Mouse (Mus musculus) CD4-positive helper T cell, adult 2 months (primary cell): ENCODE results near the gene Itga9.

Experiments used
- DNase-seq: peaks from one replicate; pipeline ENCODE4 v3.0.0-alpha.2; 2012; ENCODE audit warnings: low read depth, missing footprints, low spot score

The Itga9 gene

DNA sequence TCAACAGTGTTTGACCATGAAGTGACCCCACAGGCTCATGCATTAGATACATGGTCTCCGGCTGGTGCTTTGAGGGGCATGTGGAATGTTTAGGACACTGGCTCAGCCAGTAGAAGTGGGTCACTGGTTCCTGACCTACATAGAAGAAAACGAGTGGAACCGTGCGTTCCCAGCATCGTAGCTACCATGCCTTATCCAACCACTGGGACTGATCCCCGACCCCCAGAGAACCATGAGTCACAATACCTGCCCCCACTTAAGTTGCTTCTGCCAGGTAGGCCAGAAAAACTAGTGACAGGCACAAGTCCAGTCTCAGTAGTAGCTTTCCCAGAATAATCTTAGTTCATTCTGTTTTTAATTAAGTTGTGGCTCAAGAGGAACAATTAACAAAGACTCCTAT lies 121.8 kb downstream of the Itga9 start:
- no peak for DNase-seq

DNA sequence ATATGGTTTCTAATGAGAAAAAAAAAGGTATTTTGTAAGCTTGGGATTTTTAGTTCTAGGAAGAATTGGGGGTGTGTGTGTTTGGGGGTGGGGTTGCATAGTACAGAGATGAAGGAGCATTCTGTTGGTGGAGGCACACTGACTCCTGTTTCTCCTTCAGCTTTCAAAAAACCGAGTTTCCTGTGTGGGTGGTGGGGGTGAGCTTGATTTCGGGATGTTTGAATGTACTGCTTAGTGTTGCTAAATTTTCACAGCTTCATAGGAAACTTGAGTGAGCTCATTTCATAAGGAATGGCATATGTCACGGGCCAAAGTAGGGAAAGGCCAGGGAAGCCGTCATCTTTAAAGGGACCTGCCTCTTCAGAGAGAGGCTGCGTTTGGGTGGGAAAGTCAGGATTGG lies 122.5 kb downstream of the Itga9 start:
- DNase-seq, result no peak

DNA sequence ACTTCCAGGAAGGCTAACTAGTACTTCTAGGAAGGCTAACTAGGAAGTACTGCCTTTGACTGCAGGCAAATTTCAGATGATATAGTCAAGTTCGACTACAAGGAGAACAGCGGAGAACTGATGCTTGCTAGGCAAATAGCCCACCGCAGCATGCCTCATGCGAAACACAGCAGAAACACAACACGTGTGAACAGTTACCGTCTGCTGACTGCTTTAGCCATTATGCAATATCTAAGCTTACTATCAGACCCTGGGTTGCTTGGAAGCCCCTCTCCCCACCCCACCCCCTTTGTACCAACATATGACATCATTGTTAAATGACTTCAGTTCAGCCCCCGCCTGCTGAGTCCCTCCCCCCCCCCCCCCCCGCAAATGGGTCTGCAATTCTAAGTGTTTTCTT lies 123.7 kb downstream of the Itga9 start:
- DNase-seq, result no peak

DNA sequence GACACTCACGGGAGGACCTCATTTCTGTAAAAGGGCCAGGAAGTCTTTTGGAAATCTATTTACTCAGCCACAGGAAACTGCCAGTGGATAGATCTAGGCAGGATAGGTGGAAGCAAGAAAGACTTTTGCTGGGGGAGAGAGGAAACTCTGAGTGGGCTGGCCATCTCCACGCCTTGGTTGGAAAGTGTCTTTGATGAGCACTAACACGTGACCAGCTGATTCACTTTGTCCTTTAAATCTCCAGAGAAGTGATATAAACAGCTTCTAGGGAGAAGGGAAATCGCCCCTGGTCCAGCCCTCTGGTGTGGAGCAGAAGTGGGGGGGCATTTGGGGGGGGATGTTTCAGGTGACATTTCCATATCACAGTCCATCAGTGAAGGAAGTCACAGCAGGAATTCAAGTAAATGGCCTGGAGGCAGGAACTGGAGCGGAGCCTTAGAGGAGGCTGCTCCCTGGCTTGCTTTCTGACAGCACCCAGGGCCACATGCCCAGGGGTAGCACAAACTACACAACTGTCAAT lies 124.4 kb downstream of the Itga9 start:
- DNase-seq, result no peak

DNA sequence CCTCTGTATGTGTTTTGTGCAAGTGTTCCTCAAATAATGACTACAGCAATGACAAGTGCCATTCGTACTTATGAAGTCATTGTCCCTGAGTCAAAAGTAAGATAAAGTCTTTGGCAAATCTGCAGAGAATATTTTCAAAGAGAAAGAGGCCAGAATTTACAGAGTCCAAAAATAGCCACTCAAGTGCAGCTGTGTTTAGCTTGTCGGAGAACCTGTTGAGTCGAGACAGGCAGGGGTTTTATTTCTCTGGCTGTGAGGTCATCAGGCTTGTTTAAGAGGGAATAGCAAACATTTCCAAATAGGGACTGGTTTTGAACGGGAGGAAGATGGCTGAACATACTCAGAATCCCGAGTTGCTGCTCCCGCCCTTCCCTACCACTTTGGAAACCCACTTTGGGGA lies 125.2 kb downstream of the Itga9 start:
- DNase-seq, result no peak

DNA sequence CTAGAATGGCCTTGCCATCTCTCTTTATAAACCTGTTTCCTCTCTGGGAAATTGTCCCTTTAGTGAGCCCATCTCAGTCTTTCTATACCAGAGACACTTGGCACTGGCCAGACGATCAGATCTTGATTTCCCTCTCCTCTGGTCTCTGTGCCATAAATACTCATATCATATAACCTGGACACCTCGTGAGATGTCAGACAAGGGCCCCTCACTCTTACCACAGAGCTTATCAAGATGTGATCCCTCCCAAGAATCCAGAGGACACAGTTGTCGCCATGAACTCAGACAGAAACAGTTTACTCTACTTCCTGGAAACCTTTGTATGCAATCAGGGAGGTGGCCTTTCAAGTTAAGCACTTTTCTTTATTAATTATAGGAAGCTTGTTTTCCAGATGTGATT lies 127.1 kb downstream of the Itga9 start:
- no peak for DNase-seq

DNA sequence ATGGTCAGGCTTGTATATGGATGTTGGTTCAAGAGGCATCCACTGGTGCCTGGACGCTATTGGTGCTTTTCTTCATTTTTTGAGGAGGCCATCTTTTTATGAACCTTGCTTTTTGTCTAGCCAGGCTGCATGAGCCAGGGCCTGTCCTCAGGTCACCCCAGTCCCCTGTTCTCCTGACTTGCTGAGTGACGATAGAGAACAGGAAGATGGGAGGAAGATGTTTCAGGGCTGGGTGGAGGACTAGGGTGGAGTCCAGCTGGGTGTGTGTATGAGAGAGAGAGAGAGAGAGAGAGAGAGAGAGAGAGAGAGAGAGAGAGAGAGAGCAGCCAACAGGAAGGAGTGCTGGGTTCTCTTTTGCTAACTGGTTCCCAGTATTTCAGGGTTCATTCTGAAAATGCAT lies 130.6 kb downstream of the Itga9 start:
- no peak for DNase-seq

DNA sequence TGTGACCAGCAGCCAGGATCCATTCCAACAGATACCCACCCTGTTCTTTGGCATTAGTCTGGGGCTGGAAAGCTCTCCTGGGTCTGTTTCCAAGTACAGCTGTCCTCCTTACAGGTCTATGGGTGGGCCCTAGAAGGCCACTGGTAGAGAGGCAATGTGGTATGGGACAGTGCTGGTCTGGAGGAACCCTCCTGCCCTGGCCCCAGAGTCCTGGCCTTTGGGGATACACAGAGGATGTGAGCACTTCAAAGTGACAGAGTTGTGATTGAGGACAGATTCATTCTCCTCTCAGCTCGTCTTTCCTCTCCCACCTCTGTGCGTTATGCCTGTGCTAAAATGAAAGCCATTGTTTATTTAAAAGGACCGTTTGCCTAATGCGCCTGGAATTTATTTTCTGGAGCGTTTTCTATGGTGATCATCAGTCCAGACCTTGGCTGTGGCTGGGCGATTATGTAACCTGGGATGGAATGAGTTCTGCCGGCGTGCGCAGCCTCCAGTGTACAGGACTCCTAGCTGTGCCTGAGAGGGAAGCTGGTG lies 131.2 kb downstream of the Itga9 start:
- DNase-seq, result no peak

DNA sequence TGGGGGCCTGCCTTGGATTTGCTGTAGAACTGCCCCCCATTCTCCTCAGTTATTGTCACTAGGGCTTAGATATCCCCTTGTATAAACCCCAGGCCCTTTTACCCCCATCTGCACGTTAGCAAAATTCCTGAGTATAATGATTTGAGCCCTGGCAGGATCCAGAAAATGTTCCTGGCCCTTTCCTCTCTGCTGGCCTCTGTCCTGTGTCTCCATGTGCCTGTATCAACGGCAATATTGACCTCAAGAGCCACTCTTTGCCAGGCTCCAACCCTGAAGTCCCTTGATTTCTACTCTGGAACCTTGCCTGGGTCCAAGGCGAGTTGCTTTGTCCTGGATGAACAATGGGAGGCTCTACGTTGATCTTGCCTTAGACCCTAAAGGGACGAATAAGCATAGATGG lies 131.8 kb downstream of the Itga9 start:
- no peak for DNase-seq

DNA sequence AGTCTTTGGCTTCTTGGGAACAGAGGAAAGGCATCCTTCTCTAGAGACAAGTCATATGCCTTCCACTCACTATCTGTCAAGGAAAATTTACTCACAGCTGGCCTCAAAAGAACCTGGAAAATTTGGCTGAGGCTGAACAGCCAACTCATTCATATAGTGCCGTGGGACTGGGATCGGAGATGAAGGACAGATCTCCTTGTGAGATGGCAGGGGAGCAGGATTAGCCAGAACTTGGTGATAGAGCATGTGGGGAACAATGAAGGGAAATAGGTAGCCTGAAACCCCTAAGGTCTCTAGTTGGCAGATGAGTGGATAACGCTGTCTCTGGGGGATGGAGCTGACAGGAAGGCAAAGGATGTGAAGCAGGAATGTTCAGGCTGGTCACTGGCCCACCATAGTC lies 132.6 kb downstream of the Itga9 start:
- DNase-seq, result no peak

DNA sequence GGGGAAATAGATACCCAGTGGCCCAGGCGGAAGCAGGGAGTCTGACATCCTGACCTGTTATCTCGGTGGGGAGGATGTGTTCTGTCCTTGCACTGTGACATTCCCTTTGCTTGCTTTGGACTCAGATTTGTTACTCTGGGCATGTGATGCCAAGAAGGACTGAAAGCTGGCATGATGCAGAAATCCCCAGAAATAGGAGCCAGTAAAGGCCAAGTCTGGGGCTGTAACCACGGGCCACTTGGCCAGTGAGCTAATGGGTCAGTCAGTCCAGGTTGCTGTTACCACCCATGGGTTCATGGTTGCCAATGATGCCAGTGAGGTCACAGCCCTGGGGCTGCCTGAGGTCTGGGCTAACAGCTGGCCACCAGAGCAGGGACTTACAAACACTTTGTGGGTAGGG lies 133.2 kb downstream of the Itga9 start:
- DNase-seq, result no peak

DNA sequence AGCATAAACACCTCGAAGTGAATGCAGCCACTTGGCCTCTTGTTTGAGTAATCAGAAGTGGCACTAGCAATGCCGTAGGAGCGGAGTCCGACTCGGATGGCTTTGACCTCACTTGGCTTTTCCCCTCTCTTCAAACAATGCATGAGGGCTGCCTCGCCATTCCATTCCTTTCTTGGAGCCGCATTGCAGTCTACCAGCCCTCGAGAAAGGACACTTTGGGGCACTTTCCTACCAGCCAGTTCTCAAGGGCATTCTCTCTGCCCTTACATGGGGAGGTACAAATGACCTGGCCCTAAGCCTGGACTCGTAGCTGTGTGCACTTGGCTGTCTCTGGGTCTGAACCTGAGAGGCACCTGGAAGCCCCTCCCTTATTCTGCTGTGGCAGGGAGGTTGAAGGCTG lies 134.8 kb downstream of the Itga9 start:
- DNase-seq, result no peak

DNA sequence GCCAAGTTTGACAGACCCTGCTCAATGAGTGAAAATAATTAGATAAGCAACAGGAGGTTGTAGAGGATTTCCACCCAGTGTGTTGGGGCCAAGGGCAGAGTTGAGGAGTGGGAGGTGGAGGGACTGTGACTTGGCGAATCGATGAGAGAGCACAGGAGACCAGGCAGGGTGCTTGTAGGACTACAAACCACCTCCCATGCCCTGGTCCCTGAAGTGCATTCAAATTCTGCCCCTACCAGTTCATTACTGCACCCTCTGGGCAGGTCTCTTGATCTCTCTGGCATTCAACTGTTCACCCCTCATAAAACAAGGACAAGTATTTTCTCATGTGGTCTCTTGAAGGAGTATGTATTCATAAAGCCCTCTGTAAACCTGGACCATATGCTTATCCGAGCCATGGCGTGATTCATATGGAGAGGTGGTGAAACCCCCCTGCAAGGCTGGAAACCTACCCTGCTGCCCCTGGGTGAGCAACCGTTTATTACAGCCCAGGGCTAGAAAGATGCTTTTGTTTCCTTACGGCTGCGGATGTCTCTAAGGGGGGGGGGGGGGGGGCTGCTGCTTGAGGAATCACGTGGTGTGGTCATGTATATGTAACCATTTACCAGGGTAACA lies 143.0 kb downstream of the Itga9 start:
- DNase-seq, result no peak

DNA sequence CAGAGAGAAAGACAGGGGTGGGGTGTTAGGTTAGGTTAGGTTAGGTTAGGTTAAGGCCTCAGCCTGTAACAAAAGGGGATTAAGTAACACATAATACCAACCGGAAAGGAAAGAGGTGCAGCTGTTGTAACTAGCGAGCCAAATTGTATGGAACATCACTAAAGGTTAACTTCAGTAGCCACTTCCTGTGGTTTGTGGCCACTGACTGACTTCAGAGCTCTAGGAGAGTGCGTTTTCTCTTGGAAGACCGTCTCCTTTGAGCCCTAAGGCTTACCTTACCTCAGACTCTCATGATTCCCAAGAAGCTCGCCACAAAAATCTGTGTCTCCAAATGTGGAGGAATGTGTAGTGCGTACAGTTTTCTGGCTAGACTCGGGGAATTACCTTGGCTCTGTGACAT lies 144.3 kb downstream of the Itga9 start:
- peak; percentile 70 for DNase-seq

DNA sequence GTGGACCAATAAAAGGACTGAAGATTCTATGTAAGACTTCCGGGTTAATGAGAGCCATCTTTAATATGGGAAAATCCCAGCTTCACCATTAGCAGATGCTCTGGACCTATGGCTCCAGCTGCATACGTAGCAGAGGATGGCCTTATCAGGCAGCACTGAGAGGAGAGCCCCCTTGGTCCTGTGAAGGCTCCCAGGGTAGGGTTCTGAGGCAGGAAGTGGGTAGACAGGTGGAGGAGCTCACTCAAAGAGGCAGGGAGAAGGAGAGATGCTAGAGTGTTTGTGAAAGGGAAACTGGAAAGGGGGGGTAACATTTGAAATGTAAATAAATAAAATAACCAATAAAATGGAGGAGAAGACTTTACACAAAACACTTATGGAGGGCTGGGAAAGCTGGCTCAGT lies 145.9 kb downstream of the Itga9 start:
- DNase-seq, result peak; percentile 22

DNA sequence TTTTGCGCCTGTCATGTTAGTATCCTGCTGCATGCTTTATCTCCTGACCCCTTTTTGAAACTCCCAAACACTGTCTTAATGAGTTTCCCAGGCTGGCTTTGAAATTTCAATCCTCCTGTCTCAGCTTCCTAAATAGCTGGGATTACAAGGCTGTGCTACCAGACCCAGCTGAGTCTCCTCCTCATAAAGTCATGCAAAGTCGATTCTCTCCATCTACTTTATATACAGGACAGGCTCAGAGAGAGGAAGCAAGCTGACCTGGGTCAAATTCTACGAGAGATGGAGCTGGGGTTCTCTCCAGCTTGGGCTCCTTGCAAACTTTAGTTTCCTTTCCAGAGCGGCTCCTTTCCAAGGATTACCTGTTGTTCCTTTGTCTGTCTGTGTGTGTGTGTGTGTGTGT lies 153.0 kb downstream of the Itga9 start:
- no peak for DNase-seq

DNA sequence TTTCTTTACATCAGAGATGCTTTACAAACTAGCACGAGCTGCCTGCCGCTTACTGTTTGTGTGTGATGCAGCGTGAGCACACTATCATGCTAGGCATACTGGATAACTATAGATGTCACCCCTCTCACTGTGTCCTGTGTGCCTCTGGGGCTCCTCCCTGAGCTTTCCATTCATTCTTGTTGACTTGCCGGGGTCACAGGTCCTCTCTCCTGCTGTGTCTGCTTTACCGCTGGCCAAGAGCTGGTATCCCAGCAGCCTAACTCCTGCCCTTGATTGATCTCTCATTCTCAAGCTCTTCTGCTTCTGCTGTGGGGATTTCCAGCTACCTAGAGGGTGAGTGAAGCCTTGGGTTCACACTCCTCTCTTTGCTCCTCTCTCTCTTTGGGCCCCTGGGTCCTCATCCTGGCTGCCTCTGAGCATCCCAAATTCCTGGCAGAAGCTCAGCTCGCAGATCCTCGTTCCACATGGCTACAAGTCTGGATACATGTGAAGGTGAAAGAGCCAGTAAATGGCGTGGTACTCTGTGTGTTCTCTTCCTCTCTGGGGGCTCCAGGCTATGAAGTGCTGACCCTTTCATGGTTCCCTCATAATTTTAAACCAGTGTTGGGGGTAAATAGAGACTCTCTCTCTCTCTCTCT lies 155.6 kb downstream of the Itga9 start:
- DNase-seq, result no peak

DNA sequence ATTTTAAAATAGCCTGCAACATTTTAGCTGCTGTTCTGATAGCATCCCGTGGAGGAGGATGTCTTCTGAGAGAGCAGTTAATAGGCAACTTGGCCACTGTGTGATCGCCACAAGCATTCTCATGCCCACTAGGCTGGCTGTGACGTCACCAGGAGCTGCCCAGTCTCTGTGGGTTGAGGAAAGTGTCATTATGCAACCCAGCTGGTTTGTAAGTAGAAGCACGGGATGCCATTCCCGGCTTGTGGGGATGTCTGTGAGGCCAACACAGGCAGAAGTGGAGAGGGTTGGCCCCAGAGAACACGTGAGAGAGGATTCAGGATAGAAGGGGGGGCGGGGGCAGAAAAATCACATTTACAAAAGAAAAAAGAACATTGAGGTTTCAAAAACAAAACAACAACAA lies 156.3 kb downstream of the Itga9 start:
- DNase-seq, result no peak

DNA sequence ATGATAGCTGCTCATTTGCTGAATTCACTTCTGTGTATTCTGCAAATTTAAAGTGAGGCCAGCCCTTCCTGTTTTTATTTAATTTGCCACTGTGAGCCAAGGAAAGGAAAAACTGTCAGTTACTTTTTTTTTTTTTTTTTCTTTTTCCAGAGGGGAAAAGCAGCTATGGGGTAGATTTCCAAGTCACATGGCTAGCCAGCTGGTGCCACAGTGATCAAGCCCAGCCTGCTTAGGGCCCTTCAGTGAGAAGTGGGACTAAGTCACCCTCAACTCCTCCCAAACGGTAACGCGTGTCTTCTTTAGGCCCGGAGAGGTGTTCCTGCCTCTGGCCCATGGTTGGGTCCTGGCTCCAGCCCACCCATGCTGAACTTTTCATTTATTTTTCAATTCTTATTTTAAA lies 156.7 kb downstream of the Itga9 start:
- no peak for DNase-seq

DNA sequence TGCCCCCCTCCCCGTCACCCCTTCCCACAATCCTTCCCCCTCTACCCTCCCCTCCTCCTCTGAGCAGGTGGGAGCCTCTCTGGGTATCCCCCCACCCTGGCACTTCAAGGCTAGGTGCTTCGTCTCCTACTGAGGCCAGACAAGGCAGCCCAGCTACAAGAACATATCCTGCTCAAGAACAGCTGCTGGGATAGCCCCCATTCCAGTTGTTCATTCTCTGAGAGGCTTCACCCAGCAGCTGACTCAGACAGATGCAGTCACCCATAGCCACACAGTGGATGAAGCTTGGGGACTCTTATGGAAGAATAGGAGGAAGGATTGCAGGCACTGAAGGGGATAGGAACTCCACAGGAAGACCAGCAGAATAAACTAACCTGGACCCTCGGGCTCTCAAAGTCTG lies 157.2 kb downstream of the Itga9 start:
- no peak for DNase-seq

DNA sequence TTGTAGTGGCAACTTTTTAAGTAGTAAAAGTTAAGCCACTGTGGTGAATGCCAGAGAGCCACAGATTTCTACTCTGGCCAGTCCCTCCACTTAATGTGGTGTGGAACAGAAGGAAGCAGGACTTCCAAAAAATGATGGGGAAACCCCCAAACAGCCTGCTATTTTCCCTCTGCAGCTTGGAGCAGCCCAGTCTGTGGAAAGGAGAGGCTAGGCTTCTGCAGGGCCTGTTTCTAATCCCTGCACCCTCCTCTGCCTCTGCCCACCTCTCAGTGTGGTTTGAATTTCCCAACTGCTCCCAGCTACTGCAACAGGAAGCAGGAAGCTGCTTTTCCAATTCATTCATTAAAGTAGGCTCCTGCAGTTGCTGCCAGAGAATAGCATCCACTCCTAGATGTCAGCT lies 158.6 kb downstream of the Itga9 start:
- no peak for DNase-seq

DNA sequence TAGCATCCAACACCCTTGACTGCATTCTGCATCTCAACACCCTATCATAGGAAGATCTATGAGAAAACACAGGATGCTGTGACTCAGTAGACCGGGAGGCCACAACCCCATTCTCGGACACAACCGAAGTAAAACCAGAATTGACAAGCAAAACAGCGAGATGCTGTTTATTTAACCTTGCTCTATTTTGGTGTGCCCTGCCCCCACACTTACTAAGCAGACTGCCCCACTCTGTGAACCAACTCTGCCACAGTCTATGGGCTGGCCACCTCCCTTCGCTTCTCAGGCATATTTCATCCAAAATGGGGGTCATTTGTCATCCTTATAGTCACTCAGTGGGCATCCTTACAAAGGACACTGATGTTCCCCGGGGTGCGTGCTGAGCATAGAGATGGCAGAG lies 160.5 kb downstream of the Itga9 start:
- no peak for DNase-seq

DNA sequence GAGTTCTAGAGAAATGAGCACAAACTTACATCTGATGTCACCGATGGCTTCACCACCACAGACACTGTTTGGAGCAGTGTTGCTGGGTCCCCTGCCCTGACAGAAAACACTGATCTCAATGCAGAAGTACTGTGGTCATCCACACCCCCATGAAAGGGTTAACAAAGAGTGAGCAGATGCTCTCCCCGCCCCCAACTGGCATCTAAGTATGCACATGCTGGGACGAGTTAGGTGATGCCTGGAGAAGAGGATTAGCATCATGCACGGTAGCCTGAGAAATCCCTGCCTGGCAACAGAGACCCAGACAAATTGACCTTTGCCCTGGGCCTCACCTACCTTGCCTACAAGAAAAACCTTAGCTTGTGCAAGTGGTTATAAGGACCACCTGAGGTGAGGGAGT lies 162.1 kb downstream of the Itga9 start:
- DNase-seq, result no peak

DNA sequence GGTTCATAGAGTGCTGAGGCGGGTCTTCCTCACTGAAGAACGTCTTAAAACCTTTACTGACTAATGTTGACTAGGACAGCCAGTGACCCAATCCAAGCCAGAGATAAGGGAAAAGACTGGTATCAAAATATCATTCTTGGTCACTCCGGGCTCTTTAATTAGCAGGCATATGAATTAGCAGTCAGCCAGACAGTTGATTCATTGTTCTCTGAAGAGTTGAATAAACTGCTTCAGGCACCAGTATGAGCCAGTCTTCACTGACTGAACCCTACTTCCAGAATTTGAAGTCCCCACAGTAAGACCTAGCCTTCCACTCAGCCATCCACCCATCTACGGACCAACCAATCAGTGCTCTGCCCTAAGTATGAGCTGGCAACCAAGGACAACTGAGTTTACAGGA lies 163.9 kb downstream of the Itga9 start:
- DNase-seq, result no peak
